Mouse (Mus musculus): ENCODE measurements around the gene H2-T22. TPM values are rescaled to one million over a fixed set of nuclear protein-coding genes. Genes with fewer than 3 reads are reported as not detected.
A peak's percentile ranks its signal among the peaks of the same experiment; 100 is the strongest.
"Not testable (repeated sequence)": the region's sequence is repeated elsewhere in the genome, so short reads cannot be mapped to it uniquely, and the experiment has no call there.

H2-T22 gene
- 17.4 and 19.6 TPM in 2 replicates for total RNA-seq (2014; rRNA removed; ENCODE audit: low replicate concordance)
- polyA plus RNA-seq (2015; fragmentation: Nextera tagmentation; extraction: Ambion mirVana), result 8.2 and 8.4 TPM in 2 replicates

DNA sequence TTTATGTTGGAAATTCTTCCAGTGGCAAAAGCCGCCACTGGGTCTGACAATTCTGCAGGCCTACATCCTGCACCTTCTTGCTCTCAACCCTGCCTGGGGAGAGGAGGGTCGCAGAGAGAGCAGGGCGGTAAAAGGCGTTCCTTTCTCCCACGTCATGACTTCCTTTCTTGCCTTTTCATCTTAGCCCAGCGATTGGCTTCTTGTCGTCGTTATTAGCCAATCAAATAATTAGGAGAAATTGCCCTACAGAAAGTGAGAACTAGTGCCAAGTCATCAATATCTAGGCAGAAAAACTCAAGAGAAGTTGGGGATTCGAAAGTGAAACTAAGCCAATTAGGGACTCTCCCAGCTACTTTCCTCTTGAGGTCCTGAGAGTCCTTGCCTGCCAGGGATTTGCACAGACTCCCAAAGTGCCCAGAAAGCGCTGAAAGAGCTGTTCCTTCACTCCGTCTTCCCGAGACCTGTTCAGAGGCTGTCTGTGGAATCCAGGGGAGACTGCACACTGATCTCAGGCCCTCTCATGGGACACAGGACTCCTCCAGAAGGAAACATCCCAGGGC lies at the start of gene H2-T22, which contains the start of gene Gm6034:
H2-T22 (minus strand) TSS at position 138 of the 560 bp plus-strand sequence.
Gm6034 (plus strand) TSS at position 352 of the 560 bp plus-strand sequence.
- not testable (repeated sequence) for H3K4me1 ChIP-seq (ENCODE audit: control insufficient read depth, insufficient read depth); H3K9me3 ChIP-seq (replicated peaks; ENCODE audit: control insufficient read depth, low read length); H3K36me3 ChIP-seq (replicated peaks; ENCODE audit: control insufficient read depth, insufficient read depth, low read length); H3K27me3 ChIP-seq (ENCODE audit: control insufficient read depth, insufficient read depth, low read length)
- H3K9ac ChIP-seq (replicated peaks; ENCODE audit: low read depth, low read length), result peak within 1 kb of the TSS; percentile 44; the same call in 1 of the 2 replicates
- peak within 1 kb of the TSS; percentile 69 for H3K4me2 ChIP-seq (ENCODE audit: low read depth, low read length)
- peak; percentile 96 for DNase-seq (ENCODE audit: low spot score)
- WGBS, result 1% methylated on average over 12 of the region's 12 CpGs
- peak within 1 kb of the TSS; percentile 51 for H3K4me3 ChIP-seq (ENCODE audit: low read depth, low read length)
- peak; percentile 89 for ATAC-seq (ENCODE audit: insufficient read depth, low read depth)
- peak within 1 kb of the TSS; percentile 59 for H3K27ac ChIP-seq (ENCODE audit: low read depth)

- not testable (repeated sequence) for H3K36me3 ChIP-seq (replicated peaks; ENCODE audit: control insufficient read depth, insufficient read depth, low read length); ATAC-seq (ENCODE audit: insufficient read depth, low read depth); H3K4me1 ChIP-seq (ENCODE audit: control insufficient read depth, insufficient read depth); H3K9ac ChIP-seq (replicated peaks; ENCODE audit: low read depth, low read length); H3K4me2 ChIP-seq (ENCODE audit: low read depth, low read length); DNase-seq (ENCODE audit: low spot score); H3K27me3 ChIP-seq (ENCODE audit: control insufficient read depth, insufficient read depth, low read length); H3K27ac ChIP-seq (ENCODE audit: low read depth); H3K4me3 ChIP-seq (ENCODE audit: low read depth, low read length); H3K9me3 ChIP-seq (replicated peaks; ENCODE audit: control insufficient read depth, low read length)
- no CpG with 5 or more reads among the region's 2 CpGs for WGBS
These were observed 49.4 kb upstream of the H2-T22 start for GRCm38 (mm10) chr17:36091933-36092332.

GRCm38 (mm10) chr17:36085976-36086375 lies 43.4 kb upstream of the H2-T22 start:
- not testable (repeated sequence) for H3K4me2 ChIP-seq (ENCODE audit: low read depth, low read length); H3K9me3 ChIP-seq (replicated peaks; ENCODE audit: control insufficient read depth, low read length); H3K4me1 ChIP-seq (ENCODE audit: control insufficient read depth, insufficient read depth); H3K9ac ChIP-seq (replicated peaks; ENCODE audit: low read depth, low read length); DNase-seq (ENCODE audit: low spot score); ATAC-seq (ENCODE audit: insufficient read depth, low read depth); H3K4me3 ChIP-seq (ENCODE audit: low read depth, low read length); H3K36me3 ChIP-seq (replicated peaks; ENCODE audit: control insufficient read depth, insufficient read depth, low read length); H3K27ac ChIP-seq (ENCODE audit: low read depth)
- peaks cover 36% of the 10 kb centered on the region for H3K27me3 ChIP-seq (ENCODE audit: control insufficient read depth, insufficient read depth, low read length)
- WGBS, result 63% methylated on average over 1 of the region's 1 CpGs

- no peak for ATAC-seq (ENCODE audit: insufficient read depth, low read depth)
- Histone ChIP-seq H3K9ac (replicated peaks; ENCODE audit: low read depth, low read length) (peak overlapping the region; percentile 21; the same call in 1 of the 2 replicates), H3K36me3 (replicated peaks; ENCODE audit: control insufficient read depth, insufficient read depth, low read length) (no peaks in the 10 kb centered on the region), H3K27me3 (ENCODE audit: control insufficient read depth, insufficient read depth, low read length) (peaks cover 36% of the 10 kb centered on the region), H3K9me3 (replicated peaks; ENCODE audit: control insufficient read depth, low read length) (no peaks in the 10 kb centered on the region), H3K4me1 (ENCODE audit: control insufficient read depth, insufficient read depth) (no peaks in the 10 kb centered on the region), H3K27ac (ENCODE audit: low read depth) (no peak overlapping the region), H3K4me3 (ENCODE audit: low read depth, low read length) (peak overlapping the region; percentile 55), H3K4me2 (ENCODE audit: low read depth, low read length) (peak overlapping the region; percentile 85)
- under 1% methylated on average over 42 of the region's 42 CpGs for WGBS
- DNase-seq (ENCODE audit: low spot score), result no peak
- TF ChIP-seq CTCF (IDR thresholded peaks at IDR 0.05; ENCODE audit: low read depth) (no peak), EP300 (IDR thresholded peaks at IDR 0.05; ENCODE audit: low read depth) (no peak)
These were observed 41.4 kb upstream of the H2-T22 start for GRCm38 (mm10) chr17:36083870-36084451.

GRCm38 (mm10) chr17:36083266-36083869 lies 40.8 kb upstream of the H2-T22 start:
- Histone ChIP-seq H3K27me3 (ENCODE audit: control insufficient read depth, insufficient read depth, low read length) (peaks cover 36% of the 10 kb centered on the region), H3K9me3 (replicated peaks; ENCODE audit: control insufficient read depth, low read length) (no peaks in the 10 kb centered on the region), H3K36me3 (replicated peaks; ENCODE audit: control insufficient read depth, insufficient read depth, low read length) (no peaks in the 10 kb centered on the region), H3K27ac (ENCODE audit: low read depth) (no peak overlapping the region), H3K4me1 (ENCODE audit: control insufficient read depth, insufficient read depth) (no peaks in the 10 kb centered on the region), H3K9ac (replicated peaks; ENCODE audit: low read depth, low read length) (peak overlapping the region; percentile 21; the same call in 1 of the 2 replicates), H3K4me2 (ENCODE audit: low read depth, low read length) (peak overlapping the region; percentile 85), H3K4me3 (ENCODE audit: low read depth, low read length) (peak overlapping the region; percentile 55)
- 0 out of 2 replicates have a peak, but pooled peaks have one; percentile 30 for ATAC-seq (ENCODE audit: insufficient read depth, low read depth)
- DNase-seq (ENCODE audit: low spot score), result no peak
- under 1% methylated on average over 46 of the region's 46 CpGs for WGBS
- TF ChIP-seq CTCF (IDR thresholded peaks at IDR 0.05; ENCODE audit: low read depth), result no peak
- TF ChIP-seq EP300 (IDR thresholded peaks at IDR 0.05; ENCODE audit: low read depth), result no peak

DNA sequence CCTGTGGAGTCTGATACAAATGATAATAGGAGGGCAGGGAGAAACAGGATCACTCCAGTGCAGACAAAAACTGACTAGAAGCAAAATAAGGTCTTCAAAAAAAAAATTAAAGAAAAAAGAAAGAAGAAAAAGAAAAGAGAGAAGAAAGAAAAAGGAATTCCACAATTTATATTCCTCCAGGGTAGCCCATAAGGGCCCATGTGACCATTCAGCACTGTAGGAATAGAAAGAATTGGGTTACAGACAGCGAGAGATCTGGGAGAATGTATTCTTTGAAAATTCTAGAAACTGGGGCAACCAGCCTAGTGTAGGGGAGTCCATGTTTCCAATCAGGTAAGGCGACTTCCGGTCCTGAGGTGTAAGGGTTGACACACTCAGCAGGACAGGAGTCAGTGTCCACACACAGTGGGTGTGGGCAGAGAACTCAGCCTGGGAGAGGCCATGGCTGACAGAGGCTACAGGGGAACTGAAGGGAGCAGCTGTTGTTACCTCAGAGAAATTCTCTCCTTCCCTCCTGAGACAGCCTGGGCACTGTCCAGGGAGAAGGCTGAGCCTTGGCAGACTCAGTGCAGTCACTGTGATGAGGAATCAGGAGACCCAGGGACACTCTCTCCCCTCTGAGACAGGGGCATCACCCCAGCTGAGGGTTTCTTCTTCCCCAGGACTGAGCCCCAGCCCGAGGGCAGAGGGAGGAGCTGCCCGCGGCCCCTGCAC lies 40.1 kb upstream of the H2-T22 start:
- H3K27ac ChIP-seq (ENCODE audit: low read depth); H3K4me1 ChIP-seq (ENCODE audit: control insufficient read depth, insufficient read depth); H3K9ac ChIP-seq (replicated peaks; ENCODE audit: low read depth, low read length); H3K9me3 ChIP-seq (replicated peaks; ENCODE audit: control insufficient read depth, low read length); DNase-seq (ENCODE audit: low spot score); H3K36me3 ChIP-seq (replicated peaks; ENCODE audit: control insufficient read depth, insufficient read depth, low read length); ATAC-seq (ENCODE audit: insufficient read depth, low read depth): not testable (repeated sequence)
- WGBS, result 42% methylated on average over 4 of the region's 6 CpGs
- H3K4me3 ChIP-seq (ENCODE audit: low read depth, low read length), result peak overlapping the region; percentile 55
- peaks cover 36% of the 10 kb centered on the region for H3K27me3 ChIP-seq (ENCODE audit: control insufficient read depth, insufficient read depth, low read length)
- H3K4me2 ChIP-seq (ENCODE audit: low read depth, low read length), result peak overlapping the region; percentile 85

- ATAC-seq (ENCODE audit: insufficient read depth, low read depth); DNase-seq (ENCODE audit: low spot score); H3K4me1 ChIP-seq (ENCODE audit: control insufficient read depth, insufficient read depth); H3K9me3 ChIP-seq (replicated peaks; ENCODE audit: control insufficient read depth, low read length); H3K4me3 ChIP-seq (ENCODE audit: low read depth, low read length); H3K27ac ChIP-seq (ENCODE audit: low read depth); H3K4me2 ChIP-seq (ENCODE audit: low read depth, low read length); H3K9ac ChIP-seq (replicated peaks; ENCODE audit: low read depth, low read length); H3K36me3 ChIP-seq (replicated peaks; ENCODE audit: control insufficient read depth, insufficient read depth, low read length): not testable (repeated sequence)
- peaks cover 36% of the 10 kb centered on the region for H3K27me3 ChIP-seq (ENCODE audit: control insufficient read depth, insufficient read depth, low read length)
These were observed 39.4 kb upstream of the H2-T22 start for GRCm38 (mm10) chr17:36081901-36082300.
